ENCODE assay signal across 21 mouse cellular contexts in the genomic region with DNA sequence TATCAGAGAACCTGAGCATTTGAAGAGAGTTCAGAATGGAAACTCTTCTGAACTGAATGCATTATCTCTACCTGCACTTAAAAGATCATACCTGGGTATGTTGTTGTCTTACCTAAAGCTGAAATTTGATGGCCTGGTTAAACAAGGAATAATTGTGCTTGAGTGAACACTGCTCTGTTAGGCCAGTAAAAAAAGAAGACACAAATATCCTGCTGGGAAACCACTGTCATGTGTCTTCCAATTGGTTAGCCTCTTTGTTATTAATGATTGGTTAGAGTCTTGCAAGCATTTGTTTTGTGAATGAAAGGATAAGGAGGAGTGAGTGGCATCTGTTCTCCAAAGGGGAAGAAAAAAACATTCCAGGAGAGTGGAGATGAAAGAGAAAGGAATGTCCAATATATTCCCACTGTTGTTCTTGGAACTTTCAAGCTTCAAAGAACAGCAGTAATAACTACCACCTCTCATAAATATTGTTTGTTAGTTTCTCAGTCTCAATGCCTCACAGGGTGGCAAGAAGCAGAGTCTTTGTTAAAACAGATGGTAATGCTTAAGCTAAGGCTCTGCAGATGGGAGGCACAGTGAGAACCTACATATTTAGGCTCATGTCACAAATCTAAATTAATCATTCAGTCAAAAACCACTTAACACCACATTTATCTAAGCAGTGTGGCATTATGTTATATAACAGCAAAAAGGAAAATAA.
DNase-seq lines count a peak whose midpoint lies in the region; ATAC-seq lines count a peak whose summit lies in the region.
"Had no signal": no experiment of that assay in that cellular context is flagged by ENCODE, and none has a peak within 500 bp of the region (broad histone marks: within the 10 kb centered on the region; RNA-seq: fewer than 3 reads in every experiment).

No protein-coding gene starts in this region.

- peak; percentile 19 for DNase-seq in embryonic facial prominence, embryonic 11.5 days (ENCODE audit: low spot score)
- no peak for DNase-seq in embryonic facial prominence, embryonic 10.5 days (ENCODE audit: low spot score)
- DNase-seq in midbrain, embryonic 11.5 days (ENCODE audit: low spot score, missing footprints), result no peak
- DNase-seq in forebrain, embryonic 14.5 days (ENCODE audit: low spot score), result peak; percentile 36
- peak; percentile 39 for DNase-seq in mesoderm, embryonic 11.5 days (ENCODE audit: low read depth, low spot score)
- DNase-seq in adrenal gland, postnatal 14 days, result no peak
- DNase-seq: adrenal gland, postnatal 36 days; cerebellum, postnatal 36 days; kidney, adult 2 months; kidney, postnatal 4 days; layer of hippocampus, postnatal 36 days; left cerebral cortex, postnatal 4 days; lung, postnatal 14 days; right cerebral cortex, adult 18-20 months had no signal

- H3K4me1 ChIP-seq in embryonic facial prominence, embryonic 11.5 days (ENCODE audit: control insufficient read depth, insufficient read depth, low read length), result no peaks in the 10 kb centered on the region
- H3K4me1 ChIP-seq in embryonic facial prominence, embryonic 10.5 days, result peaks cover 7% of the 10 kb centered on the region; the same call in 1 of the 2 replicates
- H3K4me1 ChIP-seq in midbrain, embryonic 11.5 days (ENCODE audit: control insufficient read depth, insufficient read depth, low read length), result 0 out of 2 replicates have a peak, but pooled peaks cover 3% of the 10 kb centered on the region
- no peaks in the 10 kb centered on the region for H3K4me1 ChIP-seq in midbrain, embryonic 16.5 days (ENCODE audit: control insufficient read depth, insufficient read depth, low read length)
- no peaks in the 10 kb centered on the region for H3K4me1 ChIP-seq in forebrain, embryonic 14.5 days (ENCODE audit: control insufficient read depth, insufficient read depth, low read length)
- H3K4me1 ChIP-seq: heart, embryonic 15.5 days; hindbrain, embryonic 15.5 days had no signal

- H3K9me3 ChIP-seq in embryonic facial prominence, embryonic 11.5 days (replicated peaks; ENCODE audit: control insufficient read depth, low read length), result no peaks in the 10 kb centered on the region
- no peaks in the 10 kb centered on the region for H3K9me3 ChIP-seq in embryonic facial prominence, embryonic 10.5 days
- H3K9me3 ChIP-seq in midbrain, embryonic 11.5 days (ENCODE audit: control insufficient read depth, low read length), result no peaks in the 10 kb centered on the region
- no peaks in the 10 kb centered on the region for H3K9me3 ChIP-seq in midbrain, embryonic 16.5 days (replicated peaks; ENCODE audit: control insufficient read depth, low read length, poor library complexity, severe bottlenecking)
- no peaks in the 10 kb centered on the region for H3K9me3 ChIP-seq in forebrain, embryonic 14.5 days (replicated peaks; ENCODE audit: control insufficient read depth, low read length)
- H3K9me3 ChIP-seq: heart, embryonic 15.5 days; hindbrain, embryonic 15.5 days had no signal

- no peak overlapping the region for H3K9ac ChIP-seq in embryonic facial prominence, embryonic 11.5 days (replicated peaks; ENCODE audit: low read length)
- H3K9ac ChIP-seq in midbrain, embryonic 11.5 days (ENCODE audit: low read length), result no peak overlapping the region
- no peak overlapping the region for H3K9ac ChIP-seq in midbrain, embryonic 16.5 days (ENCODE audit: low read depth, low read length)
- H3K9ac ChIP-seq in forebrain, embryonic 14.5 days (ENCODE audit: low read length), result no peak overlapping the region
- H3K9ac ChIP-seq: heart, embryonic 15.5 days; hindbrain, embryonic 15.5 days had no signal

- H3K27ac ChIP-seq in embryonic facial prominence, embryonic 11.5 days (replicated peaks; ENCODE audit: low read depth, low read length), result no peak overlapping the region
- H3K27ac ChIP-seq in embryonic facial prominence, embryonic 10.5 days (replicated peaks), result no peak overlapping the region
- no peak overlapping the region; the same call in 1 of the 2 replicates for H3K27ac ChIP-seq in midbrain, embryonic 11.5 days (ENCODE audit: low read depth, low read length)
- no peak overlapping the region for H3K27ac ChIP-seq in midbrain, embryonic 16.5 days (ENCODE audit: low read length)
- H3K27ac ChIP-seq in forebrain, embryonic 14.5 days (ENCODE audit: low read depth, low read length), result no peak overlapping the region
- H3K27ac ChIP-seq: heart, embryonic 15.5 days; hindbrain, embryonic 15.5 days; stomach, postnatal 0 days had no signal

- H3K27me3 ChIP-seq in embryonic facial prominence, embryonic 11.5 days (ENCODE audit: control insufficient read depth, insufficient read depth, low read length), result no peaks in the 10 kb centered on the region
- H3K27me3 ChIP-seq in embryonic facial prominence, embryonic 10.5 days (replicated peaks; ENCODE audit: low read depth, poor library complexity, severe bottlenecking), result no peaks in the 10 kb centered on the region
- H3K27me3 ChIP-seq in midbrain, embryonic 11.5 days (ENCODE audit: control insufficient read depth, insufficient read depth, low read length), result no peaks in the 10 kb centered on the region
- H3K27me3 ChIP-seq in midbrain, embryonic 16.5 days (ENCODE audit: control insufficient read depth, insufficient read depth, low read depth, low read length), result no peaks in the 10 kb centered on the region
- no peaks in the 10 kb centered on the region for H3K27me3 ChIP-seq in forebrain, embryonic 14.5 days (replicated peaks; ENCODE audit: control insufficient read depth, insufficient read depth, low read length)
- H3K27me3 ChIP-seq: CH12.LX; heart, embryonic 15.5 days; hindbrain, embryonic 15.5 days had no signal

- ATAC-seq in embryonic facial prominence, embryonic 11.5 days (replicated peaks; ENCODE audit: insufficient number of reproducible peaks, low FRiP score, low TSS enrichment, low read depth), result peak; percentile 34; the same call in 1 of the 2 replicates
- ATAC-seq in midbrain, embryonic 11.5 days (ENCODE audit: low FRiP score), result peak; percentile 61; the same call in 1 of the 2 replicates
- no peak for ATAC-seq in midbrain, embryonic 16.5 days
- ATAC-seq in forebrain, embryonic 14.5 days, result peak; percentile 62; the same call in 1 of the 2 replicates
- no peak for ATAC-seq in monocyte, adult 5-6 weeks (replicated peaks; ENCODE audit: insufficient number of reproducible peaks, low FRiP score, low TSS enrichment, poor library complexity, severe bottlenecking)
- ATAC-seq: activated CD4-positive, CD25-positive, alpha-beta regulatory T cell, adult 4 months had no signal

- no peak overlapping the region for H3K4me2 ChIP-seq in embryonic facial prominence, embryonic 11.5 days (ENCODE audit: low read depth, low read length)
- no peak overlapping the region for H3K4me2 ChIP-seq in midbrain, embryonic 11.5 days
- H3K4me2 ChIP-seq in midbrain, embryonic 16.5 days (ENCODE audit: low read length), result no peak overlapping the region
- H3K4me2 ChIP-seq in forebrain, embryonic 14.5 days (ENCODE audit: low read length), result no peak overlapping the region
- H3K4me2 ChIP-seq: heart, embryonic 15.5 days; hindbrain, embryonic 15.5 days had no signal

- H3K4me3 ChIP-seq in embryonic facial prominence, embryonic 11.5 days (ENCODE audit: low read depth, low read length), result no peak overlapping the region
- H3K4me3 ChIP-seq in embryonic facial prominence, embryonic 10.5 days, result no peak overlapping the region
- no peak overlapping the region for H3K4me3 ChIP-seq in midbrain, embryonic 11.5 days (ENCODE audit: low read depth, low read length)
- H3K4me3 ChIP-seq in midbrain, embryonic 16.5 days (ENCODE audit: low read depth, low read length), result no peak overlapping the region
- no peak overlapping the region for H3K4me3 ChIP-seq in forebrain, embryonic 14.5 days (ENCODE audit: low read depth, low read length)
- H3K4me3 ChIP-seq: heart, embryonic 15.5 days; hindbrain, embryonic 15.5 days had no signal

- no peaks in the 10 kb centered on the region for H3K36me3 ChIP-seq in embryonic facial prominence, embryonic 11.5 days (replicated peaks; ENCODE audit: control insufficient read depth, insufficient read depth, low read depth, low read length)
- no peaks in the 10 kb centered on the region for H3K36me3 ChIP-seq in embryonic facial prominence, embryonic 10.5 days (replicated peaks)
- no peaks in the 10 kb centered on the region for H3K36me3 ChIP-seq in midbrain, embryonic 11.5 days (ENCODE audit: control insufficient read depth, insufficient read depth, low read length)
- H3K36me3 ChIP-seq in midbrain, embryonic 16.5 days (ENCODE audit: control insufficient read depth, insufficient read depth, low read length), result no peaks in the 10 kb centered on the region
- no peaks in the 10 kb centered on the region for H3K36me3 ChIP-seq in forebrain, embryonic 14.5 days (ENCODE audit: control insufficient read depth, insufficient read depth, low read length)
- H3K36me3 ChIP-seq: heart, embryonic 15.5 days; hindbrain, embryonic 15.5 days had no signal

Comparison
In these comparisons a context has a peak if more than half of its experiments do, and no peak if none do; other contexts are left out.
1. ATAC-seq: peak in embryonic facial prominence, embryonic 11.5 days (single experiment), midbrain, embryonic 11.5 days (single experiment) and forebrain, embryonic 14.5 days (single experiment); none in midbrain, embryonic 16.5 days (single experiment) and monocyte, adult 5-6 weeks (single experiment).
2. DNase-seq: peak in embryonic facial prominence, embryonic 11.5 days (single experiment), forebrain, embryonic 14.5 days (single experiment) and mesoderm, embryonic 11.5 days (single experiment); none in embryonic facial prominence, embryonic 10.5 days (single experiment), midbrain, embryonic 11.5 days (single experiment) and adrenal gland, postnatal 14 days (single experiment).